Mouse (Mus musculus) liver, postnatal 0 days (tissue): ENCODE results near the gene Apeh. TPM values are rescaled to one million over a fixed set of nuclear protein-coding genes. Genes with fewer than 3 reads are reported as not detected.

Experiments
- ATAC-seq: fragments of 200-750 bp; cut with Nextera tagmentation; 2 replicates; pipeline ENCODE4 v1.8.0; 2017; ENCODE audit warnings: mild to moderate bottlenecking, moderate library complexity
- DNase-seq: peaks from one replicate; pipeline ENCODE4 v3.0.0-alpha.2; 2016
- H3K27ac ChIP-seq: fragments of 300-500 bp; sonication (generic); 2 replicates; pipeline ENCODE4 v1.5.1; 2014; ENCODE audit warnings: antibody characterized with exemption, moderate library complexity, mild to moderate bottlenecking, low read depth
- H3K27me3 ChIP-seq: fragments of 300-500 bp; sonication (generic); 2 replicates; pipeline ENCODE4 v1.6.1; 2014; ENCODE audit warnings: low read length, control low read depth, mixed read lengths; ENCODE audit not compliant: insufficient read depth
- H3K36me3 ChIP-seq: fragments of 300-500 bp; sonication (generic); replicated peaks from 2 replicates; pipeline ENCODE4 v1.6.1; 2014; ENCODE audit warnings: mild to moderate bottlenecking, control low read depth, low read length, moderate library complexity, mixed read lengths; ENCODE audit not compliant: insufficient read depth
- H3K4me1 ChIP-seq: fragments of 300-500 bp; sonication (generic); 2 replicates; pipeline ENCODE4 v1.6.1; 2014; ENCODE audit warnings: antibody characterized with exemption, mild to moderate bottlenecking, control low read depth; ENCODE audit not compliant: insufficient read depth
- H3K4me2 ChIP-seq: fragments of 300-500 bp; sonication (generic); 2 replicates; pipeline ENCODE4 v1.6.1; 2014; ENCODE audit warnings: low read depth, mild to moderate bottlenecking, low read length, moderate library complexity, mixed read lengths
- H3K4me3 ChIP-seq: fragments of 300-500 bp; sonication (generic); 2 replicates; pipeline ENCODE4 v1.5.1; 2014; ENCODE audit warnings: low read depth, low read length
- H3K9ac ChIP-seq: fragments of 300-500 bp; sonication (generic); replicated peaks from 2 replicates; pipeline ENCODE4 v1.6.1; 2014; ENCODE audit warnings: mild to moderate bottlenecking, moderate library complexity
- H3K9me3 ChIP-seq: fragments of 300-500 bp; sonication (generic); 2 replicates; pipeline ENCODE4 v1.6.1; 2016; ENCODE audit warnings: mild to moderate bottlenecking, control low read depth, low read length, mixed read lengths
- CTCF ChIP-seq: sonication (generic); IDR thresholded peaks from 2 replicates; pipeline ENCODE4 v1.5.1; 2016; ENCODE audit warnings: antibody characterized with exemption, low read depth
- EP300 ChIP-seq: IDR thresholded peaks from 2 replicates; pipeline ENCODE4 v1.6.1; 2016; ENCODE audit warnings: antibody characterized with exemption, low read depth, mild to moderate bottlenecking
- WGBS: fragments of 180-500 bp; shearing (Covaris S2); extraction: QIAGEN DNeasy Blood & Tissue Kit; methylation state at CpG from one replicate; pipeline ENCODE4 v1.1.7; 2014; ENCODE audit not compliant: insufficient replicate concordance; 5-methylcytosine and 5-hydroxymethylcytosine counted together
- polyA plus RNA-seq: library from polyadenylated mRNA; unstranded; fragments of >200 nt; fragmentation: Nextera tagmentation; extraction: Ambion mirVana; gene quantifications from 2 replicates; pipeline ENCODE4 v1.2.1, GENCODE M21; 2015

The Apeh gene
- polyA plus RNA-seq, 1 experiment from 2014 or later: 75.2 TPM

GRCm38 (mm10) chr9:108104766-108105548, 10.6 kb upstream of the Apeh start:
- peaks cover 25% of the 10 kb centered on the region for H3K4me1 ChIP-seq
- DNase-seq: peak; percentile 79
- TF ChIP-seq EP300: no peak
- TF ChIP-seq CTCF: no peak
- H3K9me3 ChIP-seq: no peaks in the 10 kb centered on the region
- H3K27ac ChIP-seq: peak overlapping the region; percentile 31
- peaks cover 3% of the 10 kb centered on the region; the same call in 1 of the 2 replicates for H3K27me3 ChIP-seq
- peak overlapping the region; percentile 62 for H3K4me2 ChIP-seq
- peak overlapping the region; percentile 29 for H3K4me3 ChIP-seq
- WGBS: 44% methylated on average over 31 of the region's 31 CpGs
- H3K9ac ChIP-seq: peak overlapping the region; percentile 47
- peak; percentile 85 for ATAC-seq
- H3K36me3 ChIP-seq: no peaks in the 10 kb centered on the region

- Histone ChIP-seq H3K4me1 (peaks cover 26% of the 10 kb centered on the region), H3K4me3 (no peak overlapping the region), H3K9me3 (no peaks in the 10 kb centered on the region), H3K4me2 (no peak overlapping the region), H3K27me3 (no peaks in the 10 kb centered on the region), H3K27ac (no peak overlapping the region), H3K9ac (no peak overlapping the region), H3K36me3 (no peaks in the 10 kb centered on the region)
- no peak for TF ChIP-seq CTCF
- TF ChIP-seq EP300: no peak
- 89% methylated on average over 8 of the region's 8 CpGs for WGBS
- ATAC-seq (no peak), DNase-seq (no peak)
Observed at GRCm38 (mm10) chr9:108099619-108100018, 5.2 kb upstream of the Apeh start.

GRCm38 (mm10) chr9:108095949-108096712, 1.7 kb upstream of the Apeh start:
- DNase-seq (peak; percentile 57), ATAC-seq (peak; percentile 57)
- 40% methylated on average over 10 of the region's 10 CpGs for WGBS
- Histone ChIP-seq H3K4me1 (peaks cover 33% of the 10 kb centered on the region), H3K27ac (peak overlapping the region; percentile 98), H3K9me3 (no peaks in the 10 kb centered on the region), H3K27me3 (no peaks in the 10 kb centered on the region), H3K9ac (peak overlapping the region; percentile 92), H3K4me2 (peak overlapping the region; percentile 92), H3K4me3 (peak overlapping the region; percentile 76), H3K36me3 (peaks cover 19% of the 10 kb centered on the region)
- TF ChIP-seq CTCF (peak; percentile 54), EP300 (peak; percentile 14; the same call in 1 of the 2 replicates)

GRCm38 (mm10) chr9:108095518-108095917, 1.1 kb upstream of the Apeh start:
- ATAC-seq (peak; percentile 59), DNase-seq (peak; percentile 85)
- Histone ChIP-seq H3K4me1 (peaks cover 33% of the 10 kb centered on the region), H3K27ac (peak overlapping the region; percentile 98), H3K9ac (peak overlapping the region; percentile 92), H3K4me3 (peak overlapping the region; percentile 76), H3K4me2 (peak overlapping the region; percentile 92), H3K36me3 (peaks cover 25% of the 10 kb centered on the region), H3K27me3 (no peaks in the 10 kb centered on the region), H3K9me3 (no peaks in the 10 kb centered on the region)
- no peak for TF ChIP-seq EP300
- TF ChIP-seq CTCF: peak; percentile 90
- 4% methylated on average over 3 of the region's 3 CpGs for WGBS

GRCm38 (mm10) chr9:108094998-108095411, 599 bp upstream of the Apeh start:
- TF ChIP-seq CTCF (no peak), EP300 (peak; percentile 95)
- Histone ChIP-seq H3K4me2 (peak overlapping the region; percentile 92), H3K36me3 (peaks cover 30% of the 10 kb centered on the region), H3K27ac (peak overlapping the region; percentile 98), H3K9me3 (no peaks in the 10 kb centered on the region), H3K4me1 (peaks cover 33% of the 10 kb centered on the region), H3K4me3 (peak overlapping the region; percentile 76), H3K9ac (peak overlapping the region; percentile 92), H3K27me3 (no peaks in the 10 kb centered on the region)
- ATAC-seq (peak; percentile 79), DNase-seq (peak; percentile 87)
- under 1% methylated on average over 16 of the region's 16 CpGs for WGBS

- ATAC-seq: no peak
- Histone ChIP-seq H3K4me3 (peak overlapping the region; percentile 76), H3K9me3 (no peaks in the 10 kb centered on the region), H3K4me1 (peaks cover 31% of the 10 kb centered on the region), H3K27ac (peak overlapping the region; percentile 98), H3K36me3 (peaks cover 44% of the 10 kb centered on the region), H3K27me3 (no peaks in the 10 kb centered on the region), H3K4me2 (peak overlapping the region; percentile 92), H3K9ac (peak overlapping the region; percentile 92)
- no peak for DNase-seq
- no peak for TF ChIP-seq CTCF
- TF ChIP-seq EP300: no peak
- WGBS: 63% methylated on average over 10 of the region's 10 CpGs
Observed at GRCm38 (mm10) chr9:108093586-108093985, 820 bp downstream of the Apeh start.
